Mouse (Mus musculus): ENCODE data around the gene Dnah17.

The Dnah17 gene

GRCm38 (mm10) chr11:118023475-118023874 is 107.0 kb downstream of the Dnah17 start:
- no peak for DNase-seq (ENCODE audit: low read depth, low spot score)

- no peak for DNase-seq (ENCODE audit: low read depth, low spot score)
Observed at GRCm38 (mm10) chr11:118021806-118022205, 108.6 kb downstream of the Dnah17 start.

GRCm38 (mm10) chr11:118018328-118018727 is 112.1 kb downstream of the Dnah17 start:
- no peak for DNase-seq (ENCODE audit: low read depth, low spot score)

GRCm38 (mm10) chr11:118015381-118016145 is 114.9 kb downstream of the Dnah17 start:
- DNase-seq (ENCODE audit: low read depth, low spot score), result no peak

GRCm38 (mm10) chr11:118014391-118014995 is 115.9 kb downstream of the Dnah17 start:
- no peak for DNase-seq (ENCODE audit: low read depth, low spot score)

GRCm38 (mm10) chr11:118013339-118013738 is 117.1 kb downstream of the Dnah17 start:
- DNase-seq (ENCODE audit: low read depth, low spot score), result no peak

GRCm38 (mm10) chr11:118012595-118012994 is 117.8 kb downstream of the Dnah17 start:
- DNase-seq (ENCODE audit: low read depth, low spot score), result no peak

- no peak for DNase-seq (ENCODE audit: low read depth, low spot score)
Observed at GRCm38 (mm10) chr11:118009865-118010571, 120.4 kb downstream of the Dnah17 start.

GRCm38 (mm10) chr11:118008843-118009242 is 121.6 kb downstream of the Dnah17 start:
- no peak for DNase-seq (ENCODE audit: low read depth, low spot score)

- DNase-seq (ENCODE audit: low read depth, low spot score), result no peak
Observed at GRCm38 (mm10) chr11:118008144-118008805, 122.2 kb downstream of the Dnah17 start.

GRCm38 (mm10) chr11:118007460-118008143 is 122.8 kb downstream of the Dnah17 start:
- DNase-seq (ENCODE audit: low read depth, low spot score), result peak; percentile 73

GRCm38 (mm10) chr11:118004217-118004616 is 126.2 kb downstream of the Dnah17 start:
- DNase-seq (ENCODE audit: low read depth, low spot score), result no peak

- DNase-seq (ENCODE audit: low read depth, low spot score), result no peak
Observed at GRCm38 (mm10) chr11:118003718-118004117, 126.7 kb downstream of the Dnah17 start.

- DNase-seq (ENCODE audit: low read depth, low spot score), result no peak
Observed at GRCm38 (mm10) chr11:118003176-118003575, 127.3 kb downstream of the Dnah17 start.

GRCm38 (mm10) chr11:118000565-118001215 is 129.7 kb downstream of the Dnah17 start:
- no peak for DNase-seq (ENCODE audit: low read depth, low spot score)

GRCm38 (mm10) chr11:118000083-118000482 is 130.4 kb downstream of the Dnah17 start:
- DNase-seq (ENCODE audit: low read depth, low spot score), result no peak

- DNase-seq (ENCODE audit: low read depth, low spot score), result no peak
Observed at GRCm38 (mm10) chr11:117999260-117999934, 131.0 kb downstream of the Dnah17 start.

GRCm38 (mm10) chr11:117998356-117998755 is 132.1 kb downstream of the Dnah17 start:
- DNase-seq (ENCODE audit: low read depth, low spot score), result no peak

GRCm38 (mm10) chr11:117997085-117997484 is 133.3 kb downstream of the Dnah17 start:
- DNase-seq (ENCODE audit: low read depth, low spot score), result no peak

GRCm38 (mm10) chr11:117996066-117996465 is 134.4 kb downstream of the Dnah17 start:
- no peak for DNase-seq (ENCODE audit: low read depth, low spot score)
